Mouse (Mus musculus) megakaryocyte, adult 5-6 weeks (primary cell): ENCODE measurements at regions not wholly inside any gene's neighbourhood (a gene's known extent, or its start where the extent isn't known, plus 50 kb on each side); places are given as distances from the start of the nearest gene placed in this dataset.

Experiments
- ATAC-seq: 2 replicates; pipeline ENCODE4 v1.8.0; 2016; ENCODE audit warnings: mild to moderate bottlenecking, inconsistent platforms; ENCODE audit not compliant: poor library complexity, severe bottlenecking

GRCm38 (mm10) chr13:71365261-71365660 lies 523.6 kb upstream of the Adamts16 start:
- no peak for ATAC-seq

DNA sequence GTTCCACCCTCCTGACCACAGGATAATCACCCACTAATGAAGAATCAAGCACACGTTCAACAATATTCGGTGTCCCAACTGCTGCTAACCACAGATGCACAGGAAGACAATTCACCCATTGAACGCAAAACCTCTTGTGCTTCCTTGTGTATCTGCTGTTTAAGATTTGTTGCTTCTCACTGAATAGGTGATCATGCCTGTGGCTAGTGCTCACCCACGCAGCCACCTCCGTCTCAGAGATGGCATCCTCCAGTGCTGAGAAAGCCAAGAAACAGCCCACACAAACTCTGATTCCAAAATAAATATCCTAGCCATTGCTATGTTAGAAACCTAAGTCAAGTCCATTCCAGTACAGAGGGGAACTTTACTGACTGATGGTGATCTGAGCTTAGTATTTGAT lies 520.7 kb upstream of the Adamts16 start:
- no peak for ATAC-seq

- no peak for ATAC-seq
These were observed 517.5 kb upstream of the Adamts16 start for GRCm38 (mm10) chr13:71359112-71359511.

- no peak for ATAC-seq
These were observed 509.2 kb upstream of the Adamts16 start for GRCm38 (mm10) chr13:71350787-71351186.

DNA sequence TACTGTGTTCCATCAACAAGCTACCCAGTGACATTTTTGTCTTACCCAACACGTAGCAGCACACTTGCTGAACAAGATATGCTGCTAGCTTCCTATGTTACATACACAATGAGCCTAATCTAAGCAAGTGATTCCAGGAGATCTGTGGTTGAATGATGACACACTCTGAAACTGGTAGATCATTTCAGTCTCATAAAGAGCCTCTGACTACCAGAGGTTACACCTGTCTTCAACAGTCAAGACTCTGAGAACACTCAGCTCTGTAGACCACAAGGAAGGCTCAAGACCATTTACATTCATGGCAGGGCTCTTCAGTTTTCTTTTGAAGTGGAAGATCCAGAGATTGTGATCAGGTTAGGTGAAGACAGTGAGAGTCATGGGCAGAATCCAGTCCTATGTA lies 501.3 kb upstream of the Adamts16 start:
- ATAC-seq, result no peak

- no peak for ATAC-seq
These were observed 497.1 kb upstream of the Adamts16 start for GRCm38 (mm10) chr13:71338700-71339099.

GRCm38 (mm10) chr13:71334925-71335324 lies 493.3 kb upstream of the Adamts16 start:
- no peak for ATAC-seq

DNA sequence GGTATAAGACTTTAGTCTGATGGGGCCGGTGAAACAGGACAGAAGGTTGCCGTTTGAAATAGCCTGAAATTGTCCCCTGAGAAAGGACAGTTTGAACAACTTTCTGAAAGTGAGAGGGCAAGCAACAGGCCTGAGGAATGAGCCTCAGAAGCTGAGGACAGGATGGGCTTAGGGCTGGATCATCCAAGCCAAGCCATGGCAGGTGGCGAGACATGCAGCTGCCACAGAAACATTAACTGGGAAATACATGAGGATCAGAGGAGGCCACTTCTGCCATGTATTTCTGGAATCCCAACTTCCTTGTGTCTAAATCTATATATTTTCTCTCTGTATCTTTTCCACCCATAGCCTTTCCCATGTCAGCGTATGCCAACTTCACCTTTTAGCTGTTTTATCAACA lies 491.5 kb upstream of the Adamts16 start:
- no peak for ATAC-seq

GRCm38 (mm10) chr13:71330321-71330720 lies 488.7 kb upstream of the Adamts16 start:
- ATAC-seq, result no peak

DNA sequence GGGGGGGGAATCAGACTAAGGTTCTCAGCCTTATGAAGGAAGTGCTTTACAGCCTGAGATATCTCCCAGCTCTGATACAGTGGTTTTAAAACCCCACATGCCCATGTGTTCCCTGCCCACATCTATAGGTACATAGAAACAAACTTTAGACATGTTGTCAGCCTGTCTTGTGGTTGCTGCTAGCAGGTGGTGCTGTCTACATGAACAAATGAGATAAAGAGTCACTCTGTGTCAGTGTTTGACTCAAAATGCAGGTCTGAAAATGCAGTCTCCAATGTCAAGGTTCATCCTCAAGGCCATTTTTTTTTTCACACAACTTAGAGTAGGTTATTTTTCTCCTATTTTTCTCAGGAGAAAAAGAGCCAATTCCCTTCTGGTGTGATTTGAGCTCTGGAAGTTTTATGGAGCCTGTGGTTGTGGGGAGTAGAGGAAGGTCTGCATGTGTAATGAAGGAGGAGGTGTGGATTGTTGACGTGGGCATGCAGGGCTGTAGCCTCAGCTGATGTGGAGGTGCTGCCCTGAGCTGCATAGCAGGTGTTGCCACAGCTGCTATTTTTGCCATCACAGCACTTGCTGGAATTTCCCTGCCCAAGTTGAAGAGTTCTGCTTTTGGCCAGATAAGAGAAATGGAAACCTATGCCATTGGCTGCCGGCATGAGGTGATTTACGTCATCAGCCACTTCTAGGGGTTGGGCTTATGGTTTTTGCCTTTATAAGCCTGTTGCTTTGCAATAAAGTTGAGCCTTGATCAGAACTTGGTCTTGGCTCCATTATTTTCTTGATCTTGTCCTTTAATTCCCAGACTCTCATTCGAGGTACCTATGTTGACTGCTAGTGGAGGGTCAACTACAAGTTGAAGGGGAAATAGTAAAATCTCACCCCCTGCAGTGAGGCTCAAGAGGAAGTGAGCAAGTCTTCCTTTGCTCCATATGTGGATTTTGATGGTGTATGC lies 486.5 kb upstream of the Adamts16 start:
- no peak for ATAC-seq

- ATAC-seq, result no peak
These were observed 478.9 kb upstream of the Adamts16 start for GRCm38 (mm10) chr13:71320489-71320888.

DNA sequence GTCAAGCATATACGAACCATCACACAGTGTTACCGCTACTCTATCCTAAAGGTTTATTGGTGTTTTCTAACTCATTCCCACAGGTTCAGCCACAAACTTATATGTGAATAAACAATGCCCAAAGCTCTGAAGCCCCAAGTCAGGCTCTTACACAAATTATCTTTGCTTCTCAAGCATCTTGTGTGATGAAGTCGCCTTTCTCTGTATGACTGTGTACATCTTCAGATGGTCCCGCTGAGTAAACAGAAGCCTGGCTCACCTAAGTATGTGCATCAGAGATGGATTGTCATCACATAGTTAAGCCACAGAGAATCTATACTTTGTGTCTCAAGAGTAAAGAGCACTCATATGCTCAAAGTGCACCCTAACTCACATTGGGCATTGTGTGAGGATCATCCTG lies 462.3 kb upstream of the Adamts16 start:
- ATAC-seq, result no peak

- no peak for ATAC-seq
These were observed 434.4 kb upstream of the Adamts16 start for GRCm38 (mm10) chr13:71275991-71276390.

- no peak for ATAC-seq
These were observed 432.5 kb upstream of the Adamts16 start for GRCm38 (mm10) chr13:71274139-71274538.

GRCm38 (mm10) chr13:71273485-71273884 lies 431.9 kb upstream of the Adamts16 start:
- no peak for ATAC-seq

DNA sequence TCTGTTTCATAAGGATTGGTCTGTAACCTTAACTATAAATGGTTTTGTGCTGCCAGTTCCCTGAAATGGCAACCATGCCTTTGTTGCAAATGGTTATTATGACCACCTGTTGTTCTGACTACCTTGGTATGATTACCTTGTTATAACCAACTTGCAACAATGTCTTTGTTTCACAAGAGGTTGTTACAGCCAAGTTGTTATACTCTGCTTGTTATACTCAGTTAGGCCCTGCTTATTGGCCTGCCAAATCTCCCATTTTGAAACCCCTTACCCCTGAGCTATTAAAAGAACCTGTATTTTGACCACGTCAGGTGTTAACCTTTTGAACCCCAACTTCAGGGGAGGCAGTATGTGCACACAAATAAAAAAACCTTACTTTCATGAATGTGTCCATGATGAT lies 431.5 kb upstream of the Adamts16 start:
- ATAC-seq, result no peak

DNA sequence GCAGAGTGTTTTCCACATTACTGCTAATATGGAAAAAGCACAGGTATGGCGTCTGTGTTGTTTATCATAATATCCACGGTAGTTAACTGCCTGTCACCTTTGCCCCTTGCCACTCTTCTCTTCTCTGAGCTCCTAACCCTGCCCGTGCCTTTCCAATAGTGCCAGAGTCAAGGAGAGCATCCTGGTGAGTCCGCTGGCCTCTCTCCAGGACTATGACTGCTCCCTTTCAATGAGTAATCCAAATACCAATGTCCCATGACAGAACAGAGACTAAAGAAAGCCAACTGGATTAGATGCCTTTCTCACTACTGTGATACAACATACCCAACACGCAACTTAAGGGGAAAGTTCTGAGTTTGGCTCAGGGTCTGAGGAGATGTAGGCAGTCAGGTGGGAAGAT lies 430.8 kb upstream of the Adamts16 start:
- no peak for ATAC-seq

- ATAC-seq, result no peak
These were observed 430.3 kb upstream of the Adamts16 start for GRCm38 (mm10) chr13:71271727-71272418.

DNA sequence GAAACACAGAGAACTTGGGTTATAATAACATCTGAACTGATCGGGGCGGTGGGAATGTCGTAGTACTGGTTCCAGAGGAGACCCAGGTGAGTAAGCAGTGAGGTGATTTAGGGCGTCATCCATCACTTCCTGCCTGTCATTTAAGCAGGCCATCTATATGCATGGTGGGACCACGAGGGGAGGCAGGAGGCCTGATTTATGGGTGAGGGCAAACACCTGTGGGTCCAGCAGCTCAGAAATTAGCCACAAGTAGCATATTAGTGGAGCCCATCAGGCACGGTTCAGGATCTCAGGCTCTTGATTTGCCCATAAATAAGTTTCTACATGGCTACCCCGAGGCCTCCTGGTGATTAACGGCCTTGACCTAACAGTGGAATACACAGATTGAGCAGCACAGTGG lies 428.8 kb upstream of the Adamts16 start:
- ATAC-seq, result no peak

DNA sequence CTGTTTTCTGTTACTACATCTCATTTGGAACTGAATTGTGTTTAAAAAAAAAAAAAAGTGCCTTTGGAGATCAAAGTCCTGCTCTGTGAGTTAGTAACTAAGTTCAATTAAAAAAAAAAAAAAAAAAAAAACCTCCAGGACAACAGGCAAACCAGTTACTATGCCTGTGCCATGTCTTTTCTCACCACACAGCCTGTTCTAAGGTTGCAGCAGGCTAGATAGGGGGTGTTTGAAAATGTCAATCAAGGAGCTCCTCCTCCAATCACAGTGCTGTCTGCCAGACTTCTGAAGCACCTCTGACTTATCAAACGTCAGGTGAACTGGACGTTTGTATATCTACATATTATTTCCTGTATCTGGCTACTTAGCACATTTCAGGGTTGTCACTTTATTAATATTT lies 427.9 kb upstream of the Adamts16 start:
- no peak for ATAC-seq

DNA sequence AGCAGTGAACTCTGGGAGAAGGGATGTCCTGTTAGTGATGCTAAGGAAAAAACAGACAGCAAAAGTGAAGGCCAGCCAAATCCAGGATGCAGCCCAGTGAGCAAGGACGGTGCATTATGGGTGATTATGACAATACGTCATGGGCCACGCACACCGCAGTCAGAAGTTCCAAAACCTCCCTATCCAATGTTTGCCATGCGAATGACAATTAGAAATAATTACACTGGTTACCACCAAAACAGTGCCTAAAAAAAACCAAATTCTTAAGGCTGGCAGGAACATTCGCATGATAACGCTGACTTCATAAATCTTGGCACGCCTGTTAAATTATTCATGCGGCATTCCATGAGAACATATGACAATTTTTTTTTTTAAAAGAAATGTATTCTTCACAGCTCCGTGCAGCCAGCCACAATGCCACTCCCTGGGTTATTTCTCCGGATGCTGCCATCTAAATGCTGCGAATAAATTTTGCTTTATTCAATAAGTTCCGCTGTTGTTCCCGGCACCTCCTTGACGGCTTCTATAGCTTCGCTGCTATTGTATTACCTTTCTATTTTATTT lies 421.8 kb upstream of the Adamts16 start:
- no peak for ATAC-seq
